Mouse (Mus musculus): ENCODE results near the gene Tmem248. TPM values are rescaled to one million over a fixed set of nuclear protein-coding genes. Genes with fewer than 3 reads are reported as not detected.

The Tmem248 gene
- total and polyA plus RNA-seq, 2 experiments = 19.8 to 34.3 TPM

GRCm38 (mm10) chr5:130173012-130173411, 43.9 kb upstream of the Tmem248 start:
- H3K27me3 ChIP-seq (ENCODE audit: control insufficient read depth, insufficient read depth, low read length) = no peaks in the 10 kb centered on the region
- H3K4me1 ChIP-seq (ENCODE audit: control insufficient read depth, insufficient read depth, low read length) = peaks cover 24% of the 10 kb centered on the region
- peaks cover 25% of the 10 kb centered on the region; the same call in 1 of the 2 replicates for H3K79me2 ChIP-seq (ENCODE audit: control insufficient read depth, insufficient read depth, low read length)
- WGBS = 80% methylated on average over 4 of the region's 4 CpGs
- H3K9ac ChIP-seq (ENCODE audit: low read depth, low read length) = no peak overlapping the region
- no peak for DNase-seq (ENCODE audit: extremely low read depth, low read depth, low spot score)
- no peak for TF ChIP-seq POLR2A (IDR thresholded peaks at IDR 0.05; ENCODE audit: extremely low read depth, insufficient read depth, low read length)
- no peak for TF ChIP-seq CTCF (IDR thresholded peaks at IDR 0.05; ENCODE audit: low read depth, low read length)
- 0 out of 2 replicates have a peak overlapping the region, but pooled peaks have one; percentile 88 for H3K4me3 ChIP-seq (ENCODE audit: insufficient read depth, low read depth, low read length)
- H3K36me3 ChIP-seq (ENCODE audit: control insufficient read depth, insufficient read depth, low read length) = no peaks in the 10 kb centered on the region
- 0 out of 2 replicates have a peak overlapping the region, but pooled peaks have one; percentile 12 for H3K27ac ChIP-seq (replicated peaks; ENCODE audit: insufficient read depth, low read depth, low read length)

DNA sequence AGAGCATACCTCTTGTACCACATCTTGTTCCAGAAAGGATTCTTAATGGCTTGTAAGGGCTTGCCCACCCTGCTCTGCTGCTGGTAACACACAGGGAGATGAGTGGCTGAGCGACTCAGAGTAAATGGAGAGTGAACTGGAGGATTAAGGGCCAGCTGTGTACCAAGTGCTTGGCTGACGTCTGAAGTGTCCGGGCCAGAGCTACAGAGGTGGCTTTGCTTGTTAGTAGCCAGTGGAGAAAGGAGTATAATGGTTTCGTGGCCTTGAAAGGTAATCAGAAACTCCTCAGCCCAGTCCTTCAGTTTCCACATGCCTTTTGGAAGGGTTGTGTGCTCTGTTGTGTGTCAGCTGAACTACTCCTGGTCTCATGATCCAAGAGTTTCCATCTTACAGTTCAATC, 39.0 kb upstream of the Tmem248 start:
- H3K27me3 ChIP-seq (ENCODE audit: control insufficient read depth, insufficient read depth, low read length) = no peaks in the 10 kb centered on the region
- WGBS = 83% methylated on average over 4 of the region's 4 CpGs
- no peak overlapping the region for H3K9ac ChIP-seq (ENCODE audit: low read depth, low read length)
- no peak for DNase-seq (ENCODE audit: extremely low read depth, low read depth, low spot score)
- no peak overlapping the region for H3K27ac ChIP-seq (replicated peaks; ENCODE audit: insufficient read depth, low read depth, low read length)
- no peaks in the 10 kb centered on the region for H3K36me3 ChIP-seq (ENCODE audit: control insufficient read depth, insufficient read depth, low read length)
- peaks cover 47% of the 10 kb centered on the region; the same call in 1 of the 2 replicates for H3K79me2 ChIP-seq (ENCODE audit: control insufficient read depth, insufficient read depth, low read length)
- TF ChIP-seq CTCF (IDR thresholded peaks at IDR 0.05; ENCODE audit: low read depth, low read length) = no peak
- no peak for TF ChIP-seq POLR2A (IDR thresholded peaks at IDR 0.05; ENCODE audit: extremely low read depth, insufficient read depth, low read length)
- H3K4me1 ChIP-seq (ENCODE audit: control insufficient read depth, insufficient read depth, low read length) = peaks cover 17% of the 10 kb centered on the region
- no peak overlapping the region for H3K4me3 ChIP-seq (ENCODE audit: insufficient read depth, low read depth, low read length)

DNA sequence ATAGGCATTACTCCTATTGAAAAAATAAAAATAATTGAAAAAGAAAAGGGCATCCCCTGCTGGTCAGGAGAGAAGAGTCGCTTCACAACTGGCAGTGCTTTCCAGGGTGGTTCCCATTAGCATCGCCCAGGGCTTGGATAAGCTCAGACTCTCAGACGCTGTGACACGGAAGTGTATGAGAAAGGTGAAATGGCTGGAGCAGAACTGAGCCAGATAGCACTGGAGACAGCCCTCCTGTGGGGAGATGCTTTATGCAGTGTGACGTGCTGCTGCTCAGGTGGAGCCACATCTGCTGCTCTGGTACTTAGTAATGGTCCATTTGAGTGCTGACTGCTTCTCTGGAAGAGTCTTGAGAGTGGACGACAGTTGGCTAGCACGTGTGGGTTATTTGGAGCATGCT, 36.5 kb upstream of the Tmem248 start:
- TF ChIP-seq POLR2A (IDR thresholded peaks at IDR 0.05; ENCODE audit: extremely low read depth, insufficient read depth, low read length) = no peak
- TF ChIP-seq CTCF (IDR thresholded peaks at IDR 0.05; ENCODE audit: low read depth, low read length) = no peak
- no peaks in the 10 kb centered on the region for H3K36me3 ChIP-seq (ENCODE audit: control insufficient read depth, insufficient read depth, low read length)
- H3K4me3 ChIP-seq (ENCODE audit: insufficient read depth, low read depth, low read length) = no peak overlapping the region
- H3K9ac ChIP-seq (ENCODE audit: low read depth, low read length) = no peak overlapping the region
- 72% methylated on average over 7 of the region's 7 CpGs for WGBS
- H3K27ac ChIP-seq (replicated peaks; ENCODE audit: insufficient read depth, low read depth, low read length) = no peak overlapping the region
- peaks cover 38% of the 10 kb centered on the region; the same call in 1 of the 2 replicates for H3K79me2 ChIP-seq (ENCODE audit: control insufficient read depth, insufficient read depth, low read length)
- peaks cover 14% of the 10 kb centered on the region for H3K4me1 ChIP-seq (ENCODE audit: control insufficient read depth, insufficient read depth, low read length)
- no peak for DNase-seq (ENCODE audit: extremely low read depth, low read depth, low spot score)
- H3K27me3 ChIP-seq (ENCODE audit: control insufficient read depth, insufficient read depth, low read length) = no peaks in the 10 kb centered on the region

- Histone ChIP-seq H3K4me1 (ENCODE audit: control insufficient read depth, insufficient read depth, low read length) (peaks cover 16% of the 10 kb centered on the region), H3K79me2 (ENCODE audit: control insufficient read depth, insufficient read depth, low read length) (peaks cover 38% of the 10 kb centered on the region; the same call in 1 of the 2 replicates), H3K27me3 (ENCODE audit: control insufficient read depth, insufficient read depth, low read length) (no peaks in the 10 kb centered on the region), H3K4me3 (ENCODE audit: insufficient read depth, low read depth, low read length) (no peak overlapping the region), H3K36me3 (ENCODE audit: control insufficient read depth, insufficient read depth, low read length) (no peaks in the 10 kb centered on the region), H3K27ac (replicated peaks; ENCODE audit: insufficient read depth, low read depth, low read length) (no peak overlapping the region), H3K9ac (ENCODE audit: low read depth, low read length) (no peak overlapping the region)
- DNase-seq (ENCODE audit: extremely low read depth, low read depth, low spot score) = no peak
- TF ChIP-seq POLR2A (IDR thresholded peaks at IDR 0.05; ENCODE audit: extremely low read depth, insufficient read depth, low read length) (no peak), CTCF (IDR thresholded peaks at IDR 0.05; ENCODE audit: low read depth, low read length) (no peak)
- 84% methylated on average over 6 of the region's 6 CpGs for WGBS
These were observed 34.9 kb upstream of the Tmem248 start for GRCm38 (mm10) chr5:130181740-130182540.

DNA sequence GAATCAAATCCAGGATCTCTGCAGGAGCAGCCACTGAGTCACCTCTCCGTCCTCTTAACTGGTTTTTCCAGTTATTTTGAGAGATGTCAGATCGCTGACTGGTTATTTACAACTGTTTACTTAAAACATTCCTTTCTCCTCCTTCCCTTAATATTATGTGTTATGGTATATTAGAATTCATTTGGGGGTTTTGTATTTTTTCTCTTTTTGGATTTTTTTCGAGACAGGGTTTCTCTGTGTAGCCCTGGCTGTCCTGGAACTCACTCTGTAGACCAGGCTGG, 34.4 kb upstream of the Tmem248 start:
- no peak for DNase-seq (ENCODE audit: extremely low read depth, low read depth, low spot score)
- peaks cover 16% of the 10 kb centered on the region for H3K4me1 ChIP-seq (ENCODE audit: control insufficient read depth, insufficient read depth, low read length)
- H3K36me3 ChIP-seq (ENCODE audit: control insufficient read depth, insufficient read depth, low read length) = peaks cover under 1% of the 10 kb centered on the region; the same call in 1 of the 2 replicates
- TF ChIP-seq CTCF (IDR thresholded peaks at IDR 0.05; ENCODE audit: low read depth, low read length) (no peak), POLR2A (IDR thresholded peaks at IDR 0.05; ENCODE audit: extremely low read depth, insufficient read depth, low read length) (no peak)
- no peak overlapping the region for H3K27ac ChIP-seq (replicated peaks; ENCODE audit: insufficient read depth, low read depth, low read length)
- H3K9ac ChIP-seq (ENCODE audit: low read depth, low read length) = no peak overlapping the region
- peaks cover 41% of the 10 kb centered on the region; the same call in 1 of the 2 replicates for H3K79me2 ChIP-seq (ENCODE audit: control insufficient read depth, insufficient read depth, low read length)
- no peaks in the 10 kb centered on the region for H3K27me3 ChIP-seq (ENCODE audit: control insufficient read depth, insufficient read depth, low read length)
- H3K4me3 ChIP-seq (ENCODE audit: insufficient read depth, low read depth, low read length) = no peak overlapping the region
- 86% methylated on average over 3 of the region's 3 CpGs for WGBS

All from liver, adult 2 months (tissue).